Mouse (Mus musculus): Measurements from ENCODE around the gene Zbtb32. TPM values are rescaled to one million over a fixed set of nuclear protein-coding genes. Genes with fewer than 3 reads are reported as not detected.

Gene Zbtb32
- polyA plus RNA-seq, 1 experiment from 2014 or later = 0.34 TPM

DNA sequence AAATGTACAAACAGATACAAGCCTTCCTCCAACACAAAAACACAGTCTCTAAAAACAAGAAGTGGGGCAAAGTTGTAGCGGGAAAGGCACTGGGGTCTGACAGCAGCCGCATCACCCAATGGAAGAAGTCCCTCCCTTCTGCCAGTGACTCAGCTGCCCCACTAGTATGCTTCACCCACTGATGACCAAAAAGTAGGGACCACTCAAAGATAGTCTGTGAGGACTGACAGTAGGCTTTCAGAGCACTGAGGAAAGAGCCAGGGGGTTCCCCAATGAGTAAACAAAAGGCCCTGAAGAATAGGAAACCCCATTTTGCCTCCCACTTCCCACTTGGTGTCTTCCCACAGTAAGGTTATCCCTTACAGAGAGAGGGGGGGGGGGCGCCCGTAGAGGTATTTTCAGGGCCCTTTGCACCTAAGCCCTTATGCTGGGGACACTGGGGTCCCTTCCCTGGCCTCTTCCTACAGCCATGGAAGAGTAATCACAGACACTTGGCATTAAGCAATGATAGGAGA lies 4.1 kb downstream of the Zbtb32 start:
- H3K4me2 ChIP-seq (ENCODE audit: low read length) = no peak overlapping the region
- no peak overlapping the region for H3K4me3 ChIP-seq (replicated peaks; ENCODE audit: low read depth, low read length)
- no peaks in the 10 kb centered on the region for H3K27me3 ChIP-seq (ENCODE audit: control insufficient read depth, insufficient read depth, low read length)
- 58% methylated on average over 4 of the region's 4 CpGs for WGBS
- H3K27ac ChIP-seq (replicated peaks; ENCODE audit: low read depth, low read length) = no peak overlapping the region
- H3K4me1 ChIP-seq (ENCODE audit: control insufficient read depth, insufficient read depth, low read length) = 0 out of 2 replicates have a peak, but pooled peaks cover 2% of the 10 kb centered on the region
- DNase-seq (no peak), ATAC-seq (ENCODE audit: low FRiP score, low TSS enrichment) (no peak)
- H3K9me3 ChIP-seq (ENCODE audit: control insufficient read depth, low read length) = no peaks in the 10 kb centered on the region
- H3K9ac ChIP-seq (replicated peaks; ENCODE audit: low read length) = no peak overlapping the region
- no peaks in the 10 kb centered on the region for H3K36me3 ChIP-seq (ENCODE audit: control insufficient read depth, insufficient read depth, low read length)

- no peak for DNase-seq
- Histone ChIP-seq H3K9me3 (ENCODE audit: control insufficient read depth, low read length) (no peaks in the 10 kb centered on the region), H3K27me3 (ENCODE audit: control insufficient read depth, insufficient read depth, low read length) (no peaks in the 10 kb centered on the region), H3K36me3 (ENCODE audit: control insufficient read depth, insufficient read depth, low read length) (no peaks in the 10 kb centered on the region), H3K9ac (replicated peaks; ENCODE audit: low read length) (no peak overlapping the region), H3K4me3 (replicated peaks; ENCODE audit: low read depth, low read length) (no peak overlapping the region), H3K27ac (replicated peaks; ENCODE audit: low read depth, low read length) (no peak overlapping the region), H3K4me2 (ENCODE audit: low read length) (no peak overlapping the region), H3K4me1 (ENCODE audit: control insufficient read depth, insufficient read depth, low read length) (no peaks in the 10 kb centered on the region)
- ATAC-seq (ENCODE audit: low FRiP score, low TSS enrichment) = no peak
- 72% methylated on average over 10 of the region's 10 CpGs for WGBS
Observed at GRCm38 (mm10) chr7:30593579-30594509, 4.9 kb downstream of the Zbtb32 start.

DNA sequence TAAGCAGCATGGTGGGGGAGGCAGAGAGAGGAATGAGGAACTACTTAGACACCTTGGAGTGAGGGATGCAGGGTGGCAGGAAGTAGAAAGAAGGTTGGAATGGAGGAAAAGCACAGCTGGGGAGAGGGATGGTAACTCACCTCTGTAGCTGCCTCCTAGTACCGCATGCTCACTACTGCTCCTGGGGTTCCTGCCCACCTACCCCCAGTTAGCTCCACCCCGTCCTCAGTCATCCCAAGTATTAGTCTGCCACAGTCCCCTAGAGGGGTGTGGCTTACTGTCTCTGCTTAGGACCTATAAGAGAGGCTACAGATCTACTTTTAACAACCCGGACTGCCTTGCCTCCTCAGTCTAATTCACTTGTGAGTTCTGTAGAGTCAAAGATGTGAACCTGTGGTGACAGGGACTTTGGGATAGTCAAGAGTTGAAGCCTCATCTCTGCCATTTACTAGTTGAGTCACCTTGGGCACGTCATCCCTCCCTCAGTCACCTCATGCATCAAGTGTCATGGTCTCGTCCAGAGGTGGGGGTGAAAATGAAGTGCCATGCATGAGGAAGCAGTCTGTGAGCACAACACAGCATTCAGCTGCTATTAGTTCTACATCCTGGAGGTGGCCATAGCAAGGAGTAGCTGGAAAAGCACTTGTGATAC lies 5.8 kb downstream of the Zbtb32 start:
- 57% methylated on average over 5 of the region's 5 CpGs for WGBS
- H3K9me3 ChIP-seq (ENCODE audit: control insufficient read depth, low read length) = no peaks in the 10 kb centered on the region
- H3K27me3 ChIP-seq (ENCODE audit: control insufficient read depth, insufficient read depth, low read length) = no peaks in the 10 kb centered on the region
- no peak overlapping the region for H3K27ac ChIP-seq (replicated peaks; ENCODE audit: low read depth, low read length)
- no peak for ATAC-seq (ENCODE audit: low FRiP score, low TSS enrichment)
- no peaks in the 10 kb centered on the region for H3K4me1 ChIP-seq (ENCODE audit: control insufficient read depth, insufficient read depth, low read length)
- no peak for DNase-seq
- no peaks in the 10 kb centered on the region for H3K36me3 ChIP-seq (ENCODE audit: control insufficient read depth, insufficient read depth, low read length)
- no peak overlapping the region for H3K9ac ChIP-seq (replicated peaks; ENCODE audit: low read length)
- H3K4me3 ChIP-seq (replicated peaks; ENCODE audit: low read depth, low read length) = no peak overlapping the region
- H3K4me2 ChIP-seq (ENCODE audit: low read length) = no peak overlapping the region

DNA sequence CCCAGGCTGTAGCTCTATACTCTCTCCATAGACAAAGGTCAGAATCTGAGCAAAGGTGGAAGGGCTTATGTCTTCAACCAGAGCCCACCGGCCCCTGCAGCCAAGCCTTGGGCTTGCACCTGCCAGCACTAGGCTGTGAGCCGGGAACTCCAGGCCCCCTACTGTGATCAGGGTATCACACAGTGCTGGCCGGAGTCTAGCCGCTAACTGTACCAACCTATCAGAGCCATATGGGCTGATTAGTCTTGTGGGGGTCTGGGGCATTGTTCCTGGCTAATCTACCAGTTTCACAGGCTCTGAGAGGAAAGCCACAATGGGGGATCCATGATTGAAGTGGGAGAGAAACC lies 7.1 kb downstream of the Zbtb32 start:
- Histone ChIP-seq H3K27me3 (ENCODE audit: control insufficient read depth, insufficient read depth, low read length) (no peaks in the 10 kb centered on the region), H3K27ac (replicated peaks; ENCODE audit: low read depth, low read length) (no peak overlapping the region), H3K9ac (replicated peaks; ENCODE audit: low read length) (no peak overlapping the region), H3K4me2 (ENCODE audit: low read length) (no peak overlapping the region), H3K4me3 (replicated peaks; ENCODE audit: low read depth, low read length) (no peak overlapping the region), H3K4me1 (ENCODE audit: control insufficient read depth, insufficient read depth, low read length) (peaks cover 10% of the 10 kb centered on the region), H3K36me3 (ENCODE audit: control insufficient read depth, insufficient read depth, low read length) (peaks cover 2% of the 10 kb centered on the region; the same call in 1 of the 2 replicates), H3K9me3 (ENCODE audit: control insufficient read depth, low read length) (no peaks in the 10 kb centered on the region)
- ATAC-seq (ENCODE audit: low FRiP score, low TSS enrichment) (no peak), DNase-seq (no peak)
- 27% methylated on average over 4 of the region's 4 CpGs for WGBS

DNA sequence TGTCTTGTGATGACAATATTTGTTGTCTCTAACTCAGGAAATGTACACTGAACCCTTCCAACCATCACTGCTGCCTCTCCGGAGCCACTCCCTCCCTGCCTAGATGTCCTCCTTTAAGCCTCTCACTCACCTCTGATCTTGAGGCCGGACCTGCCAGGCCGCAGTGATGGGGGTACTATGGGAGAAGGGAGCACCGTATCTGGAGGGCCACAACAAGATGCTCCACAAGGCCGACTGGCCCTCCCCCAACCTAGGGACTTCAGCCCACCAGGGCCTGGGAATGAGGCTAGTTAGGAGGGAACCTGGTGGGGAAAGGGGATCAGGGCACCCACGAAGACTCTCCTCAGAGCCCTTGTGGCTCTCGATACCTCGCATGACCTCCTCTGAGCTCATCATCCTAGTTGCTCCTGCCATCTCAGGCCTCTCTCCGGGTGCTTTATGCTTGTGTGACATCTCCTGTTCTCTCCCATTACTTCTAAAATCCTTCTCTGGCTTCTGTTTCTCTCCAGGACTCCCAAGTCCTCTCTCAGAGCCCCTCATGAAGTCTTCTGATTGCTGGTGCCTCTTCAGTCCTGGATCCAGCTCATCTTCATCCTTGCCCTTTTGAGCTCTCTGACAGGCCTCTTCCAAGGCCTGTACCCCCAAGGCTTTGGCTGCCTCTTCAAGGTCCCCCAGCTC lies 7.6 kb downstream of the Zbtb32 start:
- no peaks in the 10 kb centered on the region for H3K27me3 ChIP-seq (ENCODE audit: control insufficient read depth, insufficient read depth, low read length)

GRCm38 (mm10) chr7:30589435-30590301 lies 9.0 kb downstream of the Zbtb32 start:
- peak; percentile 94 for DNase-seq

More for the DNA sequence above, 7.6 kb downstream of the Zbtb32 start:
- WGBS = 88% methylated on average over 9 of the region's 9 CpGs
- Histone ChIP-seq H3K9ac (replicated peaks; ENCODE audit: low read length) (no peak overlapping the region), H3K27ac (replicated peaks; ENCODE audit: low read depth, low read length) (no peak overlapping the region), H3K36me3 (ENCODE audit: control insufficient read depth, insufficient read depth, low read length) (peaks cover 7% of the 10 kb centered on the region; the same call in 1 of the 2 replicates), H3K4me2 (ENCODE audit: low read length) (no peak overlapping the region), H3K4me3 (replicated peaks; ENCODE audit: low read depth, low read length) (no peak overlapping the region), H3K9me3 (ENCODE audit: control insufficient read depth, low read length) (no peaks in the 10 kb centered on the region), H3K4me1 (ENCODE audit: control insufficient read depth, insufficient read depth, low read length) (peaks cover 10% of the 10 kb centered on the region)
- ATAC-seq (ENCODE audit: low FRiP score, low TSS enrichment) (no peak), DNase-seq (no peak)

GRCm38 (mm10) chr7:30588676-30589434 lies 9.9 kb downstream of the Zbtb32 start, which contains the start of gene Kmt2b:
Gene Kmt2b, minus strand, starts transcription at chr7:30588726.
- peak within 1 kb of the TSS; percentile 97 for H3K9ac ChIP-seq (replicated peaks; ENCODE audit: low read length)
- no peaks in the 10 kb centered on the region for H3K27me3 ChIP-seq (ENCODE audit: control insufficient read depth, insufficient read depth, low read length)
- no peaks in the 10 kb centered on the region for H3K9me3 ChIP-seq (ENCODE audit: control insufficient read depth, low read length)
- H3K4me1 ChIP-seq (ENCODE audit: control insufficient read depth, insufficient read depth, low read length) = peaks cover 10% of the 10 kb centered on the region
- ATAC-seq (ENCODE audit: low FRiP score, low TSS enrichment) (peak; percentile 95), DNase-seq (peak; percentile 97)
- under 1% methylated on average over 56 of the region's 68 CpGs for WGBS
- peaks cover 29% of the 10 kb centered on the region for H3K36me3 ChIP-seq (ENCODE audit: control insufficient read depth, insufficient read depth, low read length)
- H3K27ac ChIP-seq (replicated peaks; ENCODE audit: low read depth, low read length) = peak within 1 kb of the TSS; percentile 94
- peak within 1 kb of the TSS; percentile 72 for H3K4me2 ChIP-seq (ENCODE audit: low read length)
- H3K4me3 ChIP-seq (replicated peaks; ENCODE audit: low read depth, low read length) = peak within 1 kb of the TSS; percentile 95

More at GRCm38 (mm10) chr7:30589435-30590301, 9.0 kb downstream of the Zbtb32 start:
- Histone ChIP-seq H3K9me3 (ENCODE audit: control insufficient read depth, low read length) (no peaks in the 10 kb centered on the region), H3K9ac (replicated peaks; ENCODE audit: low read length) (peak overlapping the region; percentile 97), H3K27ac (replicated peaks; ENCODE audit: low read depth, low read length) (peak overlapping the region; percentile 94), H3K4me3 (replicated peaks; ENCODE audit: low read depth, low read length) (peak overlapping the region; percentile 95), H3K36me3 (ENCODE audit: control insufficient read depth, insufficient read depth, low read length) (peaks cover 21% of the 10 kb centered on the region), H3K4me1 (ENCODE audit: control insufficient read depth, insufficient read depth, low read length) (peaks cover 10% of the 10 kb centered on the region), H3K4me2 (ENCODE audit: low read length) (peak overlapping the region; percentile 72), H3K27me3 (ENCODE audit: control insufficient read depth, insufficient read depth, low read length) (no peaks in the 10 kb centered on the region)
- ATAC-seq (ENCODE audit: low FRiP score, low TSS enrichment) = peak; percentile 65
- 30% methylated on average over 40 of the region's 40 CpGs for WGBS

Measured in midbrain, embryonic 14.5 days (tissue).